Mouse (Mus musculus): ENCODE results near the gene Shank2.

- no peak for TF ChIP-seq CTCF (IDR thresholded peaks at IDR 0.05; ENCODE audit: control insufficient read depth, insufficient read depth, low read length)
- TF ChIP-seq POLR2A (IDR thresholded peaks at IDR 0.05; ENCODE audit: borderline replicate concordance, control insufficient read depth, low read depth, low read length) = no peak
These were observed 467.0 kb downstream of the Shank2 start for GRCm38 (mm10) chr7:144468741-144469140.

Data from bone marrow, adult 2 months (tissue).